Mouse (Mus musculus) lung, adult 18-20 months (tissue): ENCODE data around the gene Gm49661.

Source experiments
- DNase-seq, 2 experiments: peaks; one replicate each; pipeline ENCODE4 v3.0.0; 2022; ENCODE audit warnings: mixed read lengths in 2 of 2

Gm49661 gene

GRCm38 (mm10) chr8:84965731-84966291, 3.4 kb downstream of the Gm49661 start:
- peak; percentile 95 to 97 for DNase-seq

GRCm38 (mm10) chr8:84963952-84964351, 5.3 kb downstream of the Gm49661 start:
- no peak for DNase-seq

- DNase-seq: no peak
These were observed 9.4 kb downstream of the Gm49661 start for GRCm38 (mm10) chr8:84959811-84960210.

GRCm38 (mm10) chr8:84956768-84957167, 12.5 kb downstream of the Gm49661 start:
- DNase-seq: peak; percentile 52 to 67

- peak; percentile 80 to 82 for DNase-seq
These were observed 16.5 kb downstream of the Gm49661 start for GRCm38 (mm10) chr8:84952612-84953255.

GRCm38 (mm10) chr8:84949753-84950152, 19.5 kb downstream of the Gm49661 start:
- no peak for DNase-seq

GRCm38 (mm10) chr8:84947241-84947545, 22.0 kb downstream of the Gm49661 start:
- no peak for DNase-seq

GRCm38 (mm10) chr8:84946528-84947240, 22.5 kb downstream of the Gm49661 start, which contains the start of gene Rtbdn:
TSS of gene Rtbdn (plus strand) at chr8:84946991.
- no peak for DNase-seq

GRCm38 (mm10) chr8:84945633-84946527, 23.4 kb downstream of the Gm49661 start:
- DNase-seq: no peak

- no peak for DNase-seq
These were observed 24.0 kb downstream of the Gm49661 start for GRCm38 (mm10) chr8:84945235-84945632.

GRCm38 (mm10) chr8:84944478-84945160, 24.6 kb downstream of the Gm49661 start:
- DNase-seq: peak in 1 of 2 experiments; percentile 33

- no peak for DNase-seq
These were observed 25.5 kb downstream of the Gm49661 start for GRCm38 (mm10) chr8:84943699-84944098.

- DNase-seq: no peak
These were observed 31.4 kb downstream of the Gm49661 start for GRCm38 (mm10) chr8:84937620-84938485.

GRCm38 (mm10) chr8:84936962-84937546, 32.2 kb downstream of the Gm49661 start, which contains the start of gene Mast1:
TSS of gene Mast1 (minus strand) at chr8:84937359.
- peak; percentile 34 to 43 for DNase-seq

- no peak for DNase-seq
These were observed 32.9 kb downstream of the Gm49661 start for GRCm38 (mm10) chr8:84936041-84936961.

- DNase-seq: no peak
These were observed 33.7 kb downstream of the Gm49661 start for GRCm38 (mm10) chr8:84935489-84935888.

- DNase-seq: no peak
These were observed 34.4 kb downstream of the Gm49661 start for GRCm38 (mm10) chr8:84934860-84935259.

- no peak for DNase-seq
These were observed 35.3 kb downstream of the Gm49661 start for GRCm38 (mm10) chr8:84933767-84934559.

GRCm38 (mm10) chr8:84930582-84930981, 38.7 kb downstream of the Gm49661 start:
- DNase-seq: no peak
